Mouse (Mus musculus) heart, embryonic 15.5 days (tissue): ENCODE measurements around the gene Meox1. TPM values are rescaled to one million over a fixed set of nuclear protein-coding genes. Genes with fewer than 3 reads are reported as not detected.

ENCODE experiments used
- ATAC-seq: fragments of 200-750 bp; cut with Nextera tagmentation; replicated peaks from 2 replicates; pipeline ENCODE4 v1.8.0; 2017; ENCODE audit warnings: low read depth, moderate TSS enrichment; ENCODE audit not compliant: insufficient number of reproducible peaks, insufficient read depth, low FRiP score
- H3K27ac ChIP-seq: fragments of 300-500 bp; sonication (generic); 2 replicates; pipeline ENCODE4 v1.5.1; 2015; ENCODE audit warnings: mild to moderate bottlenecking, inconsistent platforms
- H3K27me3 ChIP-seq: fragments of 300-500 bp; sonication (generic); 2 replicates; pipeline ENCODE4 v1.6.1; 2015; ENCODE audit warnings: inconsistent platforms
- H3K36me3 ChIP-seq: fragments of 300-500 bp; sonication (generic); 2 replicates; pipeline ENCODE4 v1.6.1; 2015; ENCODE audit warnings: mild to moderate bottlenecking, inconsistent platforms
- H3K4me1 ChIP-seq: fragments of 300-500 bp; sonication (generic); replicated peaks from 2 replicates; pipeline ENCODE4 v1.6.1; 2015; ENCODE audit warnings: inconsistent platforms
- H3K4me2 ChIP-seq: fragments of 300-500 bp; sonication (generic); 2 replicates; pipeline ENCODE4 v1.6.1; 2015; ENCODE audit warnings: inconsistent platforms, mild to moderate bottlenecking, moderate library complexity
- H3K4me3 ChIP-seq: fragments of 300-500 bp; sonication (generic); 2 replicates; pipeline ENCODE4 v1.5.1; 2015; ENCODE audit warnings: mild to moderate bottlenecking, inconsistent platforms
- H3K9ac ChIP-seq: fragments of 300-500 bp; sonication (generic); 2 replicates; pipeline ENCODE4 v1.6.1; 2015; ENCODE audit warnings: mild to moderate bottlenecking, inconsistent platforms
- H3K9me3 ChIP-seq: fragments of 300-500 bp; sonication (generic); replicated peaks from 2 replicates; pipeline ENCODE4 v1.6.1; 2016; ENCODE audit warnings: inconsistent platforms
- WGBS: fragments of 180-500 bp; shearing (Covaris S2); methylation state at CpG from one replicate; pipeline ENCODE4 v1.1.7; 2015; ENCODE audit warnings: mixed read lengths; 5-methylcytosine and 5-hydroxymethylcytosine counted together
- polyA plus RNA-seq: library from polyadenylated mRNA; unstranded; fragments of >200 nt; fragmentation: Nextera tagmentation; extraction: Ambion mirVana; gene quantifications from 2 replicates; pipeline ENCODE4 v1.2.1, GENCODE M21; 2015

Gene Meox1
- polyA plus RNA-seq, 1 experiment from 2014 or later, result 19.8 TPM

GRCm38 (mm10) chr11:101921361-101921952 lies 27.3 kb upstream of the Meox1 start:
- Histone ChIP-seq H3K27me3 (peaks cover 30% of the 10 kb centered on the region), H3K4me3 (no peak overlapping the region), H3K4me1 (peaks cover 18% of the 10 kb centered on the region), H3K4me2 (no peak overlapping the region), H3K9ac (no peak overlapping the region), H3K36me3 (no peaks in the 10 kb centered on the region), H3K27ac (peak overlapping the region; percentile 49), H3K9me3 (no peaks in the 10 kb centered on the region)
- WGBS, result 60% methylated on average over 12 of the region's 12 CpGs
- ATAC-seq, result no peak; the same call in 1 of the 2 replicates

- WGBS, result under 1% methylated on average over 6 of the region's 6 CpGs
- Histone ChIP-seq H3K27ac (no peak overlapping the region), H3K4me3 (no peak overlapping the region), H3K36me3 (no peaks in the 10 kb centered on the region), H3K27me3 (peaks cover 36% of the 10 kb centered on the region), H3K9me3 (no peaks in the 10 kb centered on the region), H3K4me1 (peaks cover 18% of the 10 kb centered on the region), H3K4me2 (no peak overlapping the region), H3K9ac (no peak overlapping the region)
- ATAC-seq, result 0 out of 2 replicates have a peak, but pooled peaks have one; percentile 50
Measured at GRCm38 (mm10) chr11:101919660-101920059, 25.5 kb upstream of the Meox1 start.

- H3K4me1 ChIP-seq, result peaks cover 18% of the 10 kb centered on the region
- 60% methylated on average over 3 of the region's 3 CpGs for WGBS
- H3K36me3 ChIP-seq, result no peaks in the 10 kb centered on the region
- no peak overlapping the region for H3K27ac ChIP-seq
- no peak overlapping the region for H3K4me2 ChIP-seq
- ATAC-seq, result no peak
- H3K9ac ChIP-seq, result no peak overlapping the region
- peaks cover 36% of the 10 kb centered on the region for H3K27me3 ChIP-seq
- no peaks in the 10 kb centered on the region for H3K9me3 ChIP-seq
- H3K4me3 ChIP-seq, result no peak overlapping the region
Measured at GRCm38 (mm10) chr11:101918609-101919008, 24.4 kb upstream of the Meox1 start.

- Histone ChIP-seq H3K4me3 (no peak overlapping the region), H3K9me3 (no peaks in the 10 kb centered on the region), H3K36me3 (no peaks in the 10 kb centered on the region), H3K4me1 (peaks cover 13% of the 10 kb centered on the region), H3K27ac (no peak overlapping the region), H3K4me2 (no peak overlapping the region), H3K27me3 (peaks cover 38% of the 10 kb centered on the region), H3K9ac (no peak overlapping the region)
- ATAC-seq, result no peak
- WGBS, result 63% methylated on average over 3 of the region's 3 CpGs
Measured at GRCm38 (mm10) chr11:101916772-101917171, 22.6 kb upstream of the Meox1 start.

GRCm38 (mm10) chr11:101913591-101913990 lies 19.4 kb upstream of the Meox1 start:
- 57% methylated on average over 8 of the region's 8 CpGs for WGBS

GRCm38 (mm10) chr11:101911855-101912579 lies 17.8 kb upstream of the Meox1 start:
- peaks cover 24% of the 10 kb centered on the region for H3K27me3 ChIP-seq
- no peak overlapping the region for H3K4me2 ChIP-seq
- no peaks in the 10 kb centered on the region for H3K36me3 ChIP-seq
- no peak overlapping the region for H3K4me3 ChIP-seq
- no peaks in the 10 kb centered on the region for H3K9me3 ChIP-seq
- ATAC-seq, result no peak
- H3K27ac ChIP-seq, result no peak overlapping the region
- H3K4me1 ChIP-seq, result peaks cover 10% of the 10 kb centered on the region
- no peak overlapping the region for H3K9ac ChIP-seq
- WGBS, result 61% methylated on average over 4 of the region's 4 CpGs

More at GRCm38 (mm10) chr11:101913591-101913990, 19.4 kb upstream of the Meox1 start:
- H3K27ac ChIP-seq, result no peak overlapping the region
- peaks cover 38% of the 10 kb centered on the region for H3K27me3 ChIP-seq
- H3K9me3 ChIP-seq, result no peaks in the 10 kb centered on the region
- H3K4me3 ChIP-seq, result no peak overlapping the region
- ATAC-seq, result no peak
- H3K9ac ChIP-seq, result no peak overlapping the region
- H3K36me3 ChIP-seq, result no peaks in the 10 kb centered on the region
- H3K4me2 ChIP-seq, result no peak overlapping the region
- peaks cover 7% of the 10 kb centered on the region for H3K4me1 ChIP-seq

GRCm38 (mm10) chr11:101910230-101910946 lies 16.2 kb upstream of the Meox1 start:
- Histone ChIP-seq H3K4me1 (peaks cover 19% of the 10 kb centered on the region), H3K9ac (no peak overlapping the region), H3K27ac (no peak overlapping the region), H3K9me3 (no peaks in the 10 kb centered on the region), H3K36me3 (no peaks in the 10 kb centered on the region), H3K27me3 (peaks cover 14% of the 10 kb centered on the region), H3K4me3 (no peak overlapping the region), H3K4me2 (no peak overlapping the region)
- ATAC-seq, result no peak; the same call in 1 of the 2 replicates
- 22% methylated on average over 21 of the region's 21 CpGs for WGBS

- no peak overlapping the region for H3K27ac ChIP-seq
- 58% methylated on average over 6 of the region's 6 CpGs for WGBS
Measured at GRCm38 (mm10) chr11:101908777-101909176, 14.6 kb upstream of the Meox1 start.

GRCm38 (mm10) chr11:101905115-101905514 lies 10.9 kb upstream of the Meox1 start:
- no peak overlapping the region for H3K4me2 ChIP-seq
- H3K4me1 ChIP-seq, result peaks cover 14% of the 10 kb centered on the region
- no peaks in the 10 kb centered on the region for H3K27me3 ChIP-seq
- H3K27ac ChIP-seq, result no peak overlapping the region
- H3K9me3 ChIP-seq, result no peaks in the 10 kb centered on the region
- H3K4me3 ChIP-seq, result no peak overlapping the region
- peak; percentile 32; the same call in 1 of the 2 replicates for ATAC-seq
- no peaks in the 10 kb centered on the region for H3K36me3 ChIP-seq
- WGBS, result 19% methylated on average over 13 of the region's 13 CpGs
- no peak overlapping the region for H3K9ac ChIP-seq

More at GRCm38 (mm10) chr11:101908777-101909176, 14.6 kb upstream of the Meox1 start:
- H3K9me3 ChIP-seq, result no peaks in the 10 kb centered on the region
- H3K27me3 ChIP-seq, result peaks cover 14% of the 10 kb centered on the region
- peaks cover 19% of the 10 kb centered on the region for H3K4me1 ChIP-seq
- no peaks in the 10 kb centered on the region for H3K36me3 ChIP-seq
- H3K4me3 ChIP-seq, result no peak overlapping the region
- no peak overlapping the region for H3K9ac ChIP-seq
- H3K4me2 ChIP-seq, result no peak overlapping the region
- no peak for ATAC-seq

- H3K9me3 ChIP-seq, result no peaks in the 10 kb centered on the region
- H3K4me3 ChIP-seq, result no peak overlapping the region
- H3K4me2 ChIP-seq, result no peak overlapping the region
- WGBS, result 56% methylated on average over 8 of the region's 8 CpGs
- ATAC-seq, result no peak
- H3K4me1 ChIP-seq, result peaks cover 13% of the 10 kb centered on the region
- no peak overlapping the region for H3K9ac ChIP-seq
- H3K27me3 ChIP-seq, result no peaks in the 10 kb centered on the region
- no peaks in the 10 kb centered on the region for H3K36me3 ChIP-seq
- H3K27ac ChIP-seq, result no peak overlapping the region
Measured at GRCm38 (mm10) chr11:101901309-101901708, 7.1 kb upstream of the Meox1 start.

- Histone ChIP-seq H3K9ac (no peak overlapping the region), H3K27ac (no peak overlapping the region), H3K4me1 (peaks cover 27% of the 10 kb centered on the region), H3K4me2 (no peak overlapping the region), H3K9me3 (no peaks in the 10 kb centered on the region), H3K27me3 (peaks cover 7% of the 10 kb centered on the region), H3K36me3 (no peaks in the 10 kb centered on the region), H3K4me3 (no peak overlapping the region)
- WGBS, result 85% methylated on average over 4 of the region's 4 CpGs
- ATAC-seq, result no peak
Measured at GRCm38 (mm10) chr11:101898328-101898727, 4.2 kb upstream of the Meox1 start.
